Mouse (Mus musculus): ENCODE measurements around the gene 2310034G01Rik.
A peak's percentile ranks its signal among the peaks of the same experiment; 100 is the strongest.

Gene 2310034G01Rik

DNA sequence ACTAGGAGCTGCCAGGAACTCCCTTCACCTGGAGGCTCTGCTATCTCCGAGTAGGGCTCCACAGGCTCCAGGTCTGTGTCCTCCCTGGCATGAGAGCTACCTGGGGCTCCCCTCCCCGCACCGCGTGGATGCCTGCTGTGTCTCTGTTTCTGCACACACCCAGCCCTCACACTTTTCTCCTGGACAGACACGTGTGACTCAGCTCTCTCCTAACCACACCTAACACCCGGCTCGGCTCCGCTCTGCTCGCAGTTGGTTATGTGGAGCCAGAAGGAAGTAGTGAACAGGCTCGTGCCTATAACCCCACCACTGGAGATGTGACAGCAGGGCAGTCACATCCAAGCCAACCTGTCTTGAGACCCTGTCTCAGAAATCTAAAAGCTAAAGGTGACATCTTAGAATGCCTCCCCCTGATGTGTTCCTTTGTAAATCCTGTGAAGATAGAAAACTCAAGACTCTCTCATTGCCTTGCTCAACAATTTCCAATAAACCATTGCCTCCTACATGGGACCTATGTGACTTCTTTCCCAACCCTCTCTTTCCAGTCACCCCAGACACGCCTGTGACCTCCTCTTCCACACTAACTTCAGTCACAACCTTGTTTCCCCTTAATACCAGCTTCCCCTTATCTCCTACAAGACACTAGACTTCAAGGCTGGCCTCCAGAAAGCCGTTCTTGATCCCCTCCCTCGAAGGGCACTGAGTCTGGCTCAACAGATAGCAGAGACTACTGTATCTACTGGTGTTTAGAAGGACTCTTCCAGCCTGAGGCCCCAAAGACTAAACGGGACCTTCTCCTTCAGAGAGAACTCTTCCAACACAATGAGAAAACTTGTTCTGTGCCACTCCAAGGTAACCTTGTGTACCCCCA, 35.0 kb downstream of the 2310034G01Rik start:
- no peak for DNase-seq (ENCODE audit: low spot score in 2 of 2)

DNA sequence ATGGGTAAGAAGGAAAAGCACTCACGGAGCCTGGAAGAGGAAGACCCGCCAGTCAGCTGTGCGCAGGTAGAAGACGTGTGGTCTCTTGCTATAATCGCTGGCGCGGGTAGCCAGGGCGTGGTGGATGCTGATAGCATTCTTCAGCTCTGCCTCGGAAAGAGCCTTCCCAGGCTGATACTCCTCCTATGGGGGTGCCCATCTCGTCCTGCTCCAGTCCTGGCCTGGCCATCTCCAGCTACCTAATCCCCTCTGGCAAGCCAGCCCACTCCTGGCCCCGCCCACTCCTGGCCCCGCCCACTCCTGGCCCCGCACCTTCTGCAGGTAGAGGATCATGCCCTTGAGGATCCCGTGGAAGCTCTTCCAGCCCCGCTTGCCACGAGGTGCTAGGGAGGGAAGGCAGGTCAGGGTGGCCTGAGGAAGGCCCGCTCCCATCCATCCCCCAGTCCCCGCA, 35.9 kb downstream of the 2310034G01Rik start:
- DNase-seq (ENCODE audit: low spot score in 2 of 2) = no peak

DNA sequence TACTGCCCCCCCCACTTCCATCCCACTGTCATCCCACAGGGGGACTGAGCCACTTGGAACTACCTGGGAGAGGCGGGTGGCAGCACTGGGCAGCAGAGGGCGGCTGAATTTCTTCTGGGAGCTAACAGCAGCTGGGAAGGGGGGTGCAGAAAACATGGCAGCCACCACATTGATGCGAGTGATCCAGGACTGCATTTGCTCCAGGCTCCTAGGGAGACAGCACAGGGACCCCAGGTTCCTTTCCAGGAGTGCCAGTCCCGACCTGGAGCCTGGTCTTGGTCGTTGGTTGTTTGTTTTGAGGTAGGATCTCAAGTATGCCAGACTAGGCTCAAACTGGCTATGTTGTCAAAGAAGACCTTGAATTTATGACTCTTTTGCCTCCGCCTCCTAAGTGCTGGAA, 36.5 kb downstream of the 2310034G01Rik start:
- DNase-seq (ENCODE audit: low spot score in 2 of 2) = no peak

DNA sequence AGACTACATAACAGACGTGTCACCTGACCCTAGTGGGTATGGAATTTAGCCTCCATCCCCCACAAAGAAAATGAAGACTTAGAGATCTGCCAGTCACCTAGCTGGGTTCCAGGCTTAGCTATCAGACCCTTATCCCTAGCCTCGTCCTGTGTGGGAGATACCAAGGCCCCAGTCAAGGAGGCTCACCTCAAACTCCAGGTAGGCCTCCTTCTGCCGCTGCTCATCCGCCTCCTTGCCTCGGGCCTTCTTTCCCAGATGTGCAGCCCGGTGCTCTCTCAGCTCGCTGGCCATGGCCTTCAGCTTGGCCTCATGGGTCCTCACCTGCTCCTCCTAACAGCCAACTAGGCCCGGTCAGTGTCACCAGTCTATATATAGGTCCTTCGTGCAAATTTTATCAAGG, 37.0 kb downstream of the 2310034G01Rik start:
- no peak for DNase-seq (ENCODE audit: low spot score in 2 of 2)

DNA sequence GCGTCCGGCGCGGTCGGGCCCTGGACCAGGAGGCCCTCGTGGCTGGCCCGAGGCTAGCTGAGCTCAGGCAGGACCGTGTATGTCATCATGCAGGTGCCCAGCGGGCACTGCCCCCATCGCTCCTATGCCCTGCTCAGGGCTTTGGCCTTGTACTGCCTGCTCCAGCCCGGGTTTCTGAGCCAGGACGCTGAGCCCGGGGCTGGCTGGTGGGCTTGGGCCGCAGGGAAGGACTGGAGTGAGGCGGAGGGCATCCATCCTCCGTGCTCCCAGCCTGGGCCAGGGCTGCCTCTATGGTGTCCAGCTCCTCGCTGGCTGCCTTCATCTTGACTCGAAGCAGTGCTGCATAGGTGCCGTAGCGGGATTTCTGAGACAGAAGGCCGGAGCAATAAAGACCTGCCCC, 37.5 kb downstream of the 2310034G01Rik start:
- no peak for DNase-seq (ENCODE audit: low spot score in 2 of 2)

DNA sequence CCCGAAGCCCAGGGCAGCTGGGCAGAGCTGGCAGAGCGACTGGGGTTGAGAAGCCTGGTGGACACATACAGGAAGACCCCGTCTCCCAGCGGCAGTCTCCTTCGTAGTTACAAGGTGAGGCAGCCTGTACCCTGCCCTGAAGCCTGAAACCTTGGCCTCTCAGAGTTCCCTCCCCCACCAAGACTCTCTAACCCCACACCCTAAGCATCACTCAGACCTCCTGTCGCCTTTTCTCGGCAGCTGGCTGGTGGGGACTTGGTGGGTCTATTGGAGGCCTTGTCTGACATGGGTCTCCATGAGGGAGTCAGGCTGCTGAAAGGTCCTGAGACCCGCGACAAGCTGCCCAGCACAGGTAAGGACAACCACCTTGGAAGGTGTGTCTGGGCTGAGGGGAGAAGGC, 38.8 kb downstream of the 2310034G01Rik start:
- no peak for DNase-seq (ENCODE audit: low spot score in 2 of 2)

DNA sequence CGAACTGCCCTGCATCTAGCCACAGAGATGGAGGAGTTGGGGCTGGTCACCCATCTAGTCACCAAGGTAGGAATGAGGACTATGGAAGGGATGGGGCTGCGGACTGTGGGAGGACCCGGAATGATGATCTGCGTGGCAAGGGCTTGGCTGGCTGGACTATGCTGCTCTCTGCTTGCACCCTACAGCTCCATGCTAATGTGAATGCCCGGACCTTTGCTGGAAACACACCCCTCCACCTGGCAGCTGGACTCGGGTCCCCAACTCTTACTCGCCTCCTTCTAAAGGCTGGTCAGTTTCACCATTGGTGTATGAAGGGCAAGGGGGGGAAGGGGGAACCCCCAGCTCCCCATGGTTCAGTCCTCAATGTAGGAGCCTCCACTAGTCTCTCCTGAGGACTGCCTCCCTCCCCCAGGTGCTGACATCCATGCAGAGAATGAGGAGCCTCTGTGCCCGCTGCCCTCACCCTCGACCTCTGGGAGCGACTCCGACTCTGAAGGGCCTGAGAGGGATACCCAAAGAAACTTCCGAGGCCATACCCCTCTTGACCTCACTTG, 39.7 kb downstream of the 2310034G01Rik start:
- DNase-seq (ENCODE audit: low spot score in 2 of 2) = no peak

DNA sequence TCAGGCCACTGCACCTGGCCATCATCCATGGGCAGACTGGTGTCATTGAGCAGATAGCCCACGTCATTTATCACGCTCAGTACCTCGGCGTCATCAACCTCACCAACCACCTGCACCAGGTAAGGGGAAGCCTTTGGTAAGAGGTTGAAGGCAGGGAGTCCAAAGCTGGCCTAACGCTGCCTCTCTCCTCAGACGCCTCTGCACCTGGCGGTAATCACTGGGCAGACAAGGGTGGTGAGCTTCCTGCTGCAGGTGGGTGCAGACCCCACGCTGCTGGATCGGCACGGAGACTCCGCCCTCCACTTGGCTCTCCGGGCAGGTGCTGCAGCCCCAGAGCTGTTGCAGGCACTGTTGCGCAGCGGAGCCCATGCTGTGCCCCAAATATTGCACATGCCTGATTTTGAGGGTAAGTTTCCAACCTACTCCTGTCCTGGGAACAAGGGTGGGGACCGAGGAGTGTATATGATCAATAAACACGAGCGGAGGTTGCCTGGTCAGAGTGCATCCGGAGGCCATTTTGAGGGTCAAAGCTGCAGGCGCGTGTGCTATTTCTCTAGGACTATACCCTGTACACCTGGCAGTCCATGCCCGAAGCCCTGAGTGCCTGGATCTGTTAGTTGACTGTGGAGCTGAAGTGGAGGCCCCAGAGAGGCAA, 40.3 kb downstream of the 2310034G01Rik start:
- no peak for DNase-seq (ENCODE audit: low spot score in 2 of 2)

DNA sequence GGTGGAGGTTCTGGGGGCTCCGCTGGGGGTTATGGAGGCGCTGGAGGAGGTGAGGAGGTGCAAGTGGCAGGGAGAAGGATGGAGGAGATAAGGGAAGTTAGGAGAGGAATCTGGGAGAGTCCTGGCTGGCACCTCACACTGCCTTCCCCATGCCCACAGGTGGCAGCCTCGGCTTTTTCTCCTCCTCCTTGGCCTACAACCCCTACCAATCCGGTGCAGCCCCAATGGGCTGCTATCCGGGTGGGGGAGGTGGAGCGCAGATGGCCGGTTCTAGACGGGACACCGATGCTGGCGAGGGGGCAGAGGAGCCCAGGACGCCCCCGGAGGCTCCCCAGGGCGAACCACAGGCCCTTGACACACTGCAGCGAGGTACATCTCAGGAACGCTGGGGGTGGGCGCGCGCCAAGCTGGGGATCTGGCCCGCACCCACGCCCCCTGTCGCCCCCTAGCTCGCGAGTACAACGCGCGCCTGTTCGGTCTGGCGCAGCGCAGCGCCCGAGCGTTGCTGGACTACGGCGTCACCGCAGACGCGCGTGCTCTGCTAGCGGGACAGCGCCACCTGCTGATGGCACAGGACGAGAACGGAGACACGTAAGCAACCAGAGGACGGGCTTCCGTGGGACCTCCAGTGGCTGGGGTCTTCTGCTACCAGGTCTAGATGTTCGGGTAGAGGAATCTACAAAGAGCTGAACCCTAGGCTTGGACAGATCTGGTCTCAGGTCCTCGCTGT, 41.2 kb downstream of the 2310034G01Rik start:
- DNase-seq (ENCODE audit: low spot score in 2 of 2) = peak; percentile 61 to 80

DNA sequence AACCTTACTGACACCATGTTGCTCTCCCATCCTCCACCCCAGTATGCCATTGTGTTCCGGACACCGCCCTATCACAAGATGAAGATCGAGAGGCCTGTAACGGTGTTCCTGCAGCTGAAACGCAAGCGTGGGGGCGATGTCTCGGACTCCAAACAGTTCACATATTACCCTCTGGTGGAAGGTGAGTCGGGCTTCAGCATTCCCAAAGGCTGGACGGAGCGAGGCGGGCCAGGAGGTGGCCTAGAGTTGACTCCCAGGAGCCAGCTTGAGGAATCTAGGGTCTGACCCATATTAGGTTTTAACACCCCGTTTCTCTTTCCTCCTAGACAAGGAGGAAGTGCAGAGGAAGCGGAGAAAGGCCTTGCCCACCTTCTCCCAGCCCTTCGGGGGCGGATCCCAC, 41.8 kb downstream of the 2310034G01Rik start:
- DNase-seq (ENCODE audit: low spot score in 2 of 2) = no peak

DNA sequence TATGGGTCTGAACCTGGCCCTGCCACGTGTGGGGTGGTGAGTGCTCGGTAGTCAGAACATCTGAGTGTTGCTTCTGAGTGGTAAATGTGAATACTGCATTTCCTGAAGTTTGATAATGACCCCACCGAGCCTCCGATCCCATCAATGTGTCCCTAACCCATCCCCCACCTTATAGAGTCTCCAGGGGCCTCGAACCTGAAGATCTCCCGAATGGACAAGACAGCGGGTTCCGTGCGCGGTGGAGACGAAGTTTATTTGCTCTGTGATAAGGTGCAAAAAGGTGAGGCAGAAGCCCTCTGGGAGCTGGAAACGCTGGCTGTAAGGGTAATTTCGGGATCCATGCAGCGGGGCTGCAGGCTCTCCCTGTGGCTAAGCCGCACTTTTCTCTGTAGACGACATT, 42.3 kb downstream of the 2310034G01Rik start:
- no peak for DNase-seq (ENCODE audit: low spot score in 2 of 2)

DNA sequence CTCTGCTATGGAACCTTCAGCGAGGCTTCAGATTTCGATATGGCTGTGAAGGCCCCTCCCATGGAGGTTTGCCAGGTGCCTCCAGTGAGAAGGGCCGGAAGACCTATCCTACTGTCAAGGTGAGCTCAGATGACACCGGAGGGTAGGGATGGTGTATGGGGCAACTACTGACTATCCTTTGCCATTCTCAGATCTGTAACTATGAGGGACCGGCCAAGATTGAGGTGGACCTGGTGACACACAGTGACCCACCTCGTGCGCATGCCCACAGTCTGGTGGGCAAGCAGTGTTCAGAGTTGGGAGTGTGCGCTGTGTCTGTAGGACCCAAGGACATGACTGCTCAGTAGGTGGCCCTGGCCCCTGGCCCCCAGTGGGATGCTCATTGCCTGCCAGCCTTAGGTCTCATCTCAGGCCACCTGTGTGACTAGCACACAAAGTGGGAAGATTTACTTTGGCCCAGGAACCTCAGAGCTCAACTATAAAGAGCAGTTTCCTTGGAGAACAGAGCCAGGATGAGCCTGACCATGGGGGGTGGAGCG, 43.3 kb downstream of the 2310034G01Rik start:
- DNase-seq (ENCODE audit: low spot score in 2 of 2) = no peak

DNA sequence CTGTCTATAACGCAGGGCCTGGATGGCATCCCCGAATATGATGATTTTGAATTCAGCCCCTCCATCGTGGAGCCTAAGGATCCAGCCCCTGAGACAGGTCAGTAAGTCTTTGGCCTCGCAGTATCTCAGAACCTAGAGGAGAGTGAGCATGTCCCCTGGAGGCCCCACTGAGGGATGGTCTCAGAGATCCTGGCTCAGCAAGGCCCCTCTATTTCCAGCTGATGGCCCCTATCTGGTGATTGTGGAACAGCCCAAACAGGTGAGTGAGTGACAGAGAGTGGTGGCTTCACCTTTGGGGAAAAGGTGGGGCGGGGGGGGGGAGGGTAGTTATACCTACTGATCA, 43.9 kb downstream of the 2310034G01Rik start:
- DNase-seq (ENCODE audit: low spot score in 2 of 2) = no peak

DNA sequence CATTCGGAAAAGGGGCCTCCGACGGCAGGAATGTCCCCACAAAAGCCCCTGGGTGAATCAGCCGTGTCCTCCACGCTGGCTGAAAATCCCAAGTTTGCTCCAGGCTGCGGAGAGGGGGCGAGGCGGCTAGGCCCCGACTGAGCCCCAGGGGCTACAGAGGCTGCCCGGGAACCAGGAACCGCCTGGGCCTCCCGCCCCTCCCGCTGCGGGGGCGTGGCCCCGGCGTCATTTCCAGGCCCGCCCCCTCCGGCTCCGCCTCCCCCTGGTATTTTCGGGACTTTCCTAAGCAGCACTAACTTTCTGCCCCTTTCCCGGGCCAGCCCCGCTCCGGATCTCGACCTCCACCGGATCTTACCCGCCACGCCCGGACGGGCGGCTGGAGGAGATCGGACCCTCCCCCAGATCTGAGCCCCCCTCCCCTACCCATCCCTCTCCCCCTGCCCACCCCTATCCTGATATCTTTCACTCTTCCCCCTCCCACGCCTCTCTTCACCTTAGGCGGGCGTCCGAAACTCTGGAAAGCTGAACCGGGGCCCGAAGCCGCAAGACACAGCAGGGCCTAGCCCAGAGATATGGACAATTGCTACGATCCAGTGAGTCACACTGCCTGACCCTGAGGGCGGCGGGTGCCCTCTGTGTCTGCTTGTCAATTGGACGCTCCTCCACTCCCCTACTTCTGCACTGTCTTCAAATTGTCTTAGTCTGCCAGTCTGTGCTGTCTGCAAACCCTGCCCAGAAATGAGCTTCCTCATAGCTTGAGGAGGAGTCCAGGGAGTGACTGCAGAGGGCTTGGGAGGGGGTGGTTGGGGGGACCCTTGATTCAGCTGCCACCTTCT, 44.5 kb downstream of the 2310034G01Rik start:
- DNase-seq (ENCODE audit: low spot score in 2 of 2) = peak; percentile 84 to 87

DNA sequence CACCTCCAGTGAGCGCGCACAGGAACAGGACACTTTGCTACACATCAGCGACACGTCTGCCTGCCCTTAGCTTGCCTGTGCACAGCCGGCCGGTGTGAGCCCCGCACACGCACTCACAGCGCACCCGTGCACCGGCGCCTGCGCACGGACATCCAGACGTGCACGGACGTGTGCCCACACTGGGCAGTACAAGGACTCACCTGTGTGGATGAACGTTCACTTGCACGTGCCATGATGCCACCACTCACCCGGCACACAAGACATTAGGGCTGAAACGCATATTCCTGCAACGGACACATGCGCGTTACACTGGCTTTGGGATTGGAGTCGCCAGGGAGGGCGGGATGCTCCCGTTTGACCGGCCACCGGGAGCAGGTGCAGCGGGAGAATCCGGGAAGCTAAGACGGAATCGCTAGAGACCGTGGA, 45.2 kb downstream of the 2310034G01Rik start:
- peak in 1 of 2 experiments; percentile 58 for DNase-seq (ENCODE audit: low spot score in 2 of 2)

DNA sequence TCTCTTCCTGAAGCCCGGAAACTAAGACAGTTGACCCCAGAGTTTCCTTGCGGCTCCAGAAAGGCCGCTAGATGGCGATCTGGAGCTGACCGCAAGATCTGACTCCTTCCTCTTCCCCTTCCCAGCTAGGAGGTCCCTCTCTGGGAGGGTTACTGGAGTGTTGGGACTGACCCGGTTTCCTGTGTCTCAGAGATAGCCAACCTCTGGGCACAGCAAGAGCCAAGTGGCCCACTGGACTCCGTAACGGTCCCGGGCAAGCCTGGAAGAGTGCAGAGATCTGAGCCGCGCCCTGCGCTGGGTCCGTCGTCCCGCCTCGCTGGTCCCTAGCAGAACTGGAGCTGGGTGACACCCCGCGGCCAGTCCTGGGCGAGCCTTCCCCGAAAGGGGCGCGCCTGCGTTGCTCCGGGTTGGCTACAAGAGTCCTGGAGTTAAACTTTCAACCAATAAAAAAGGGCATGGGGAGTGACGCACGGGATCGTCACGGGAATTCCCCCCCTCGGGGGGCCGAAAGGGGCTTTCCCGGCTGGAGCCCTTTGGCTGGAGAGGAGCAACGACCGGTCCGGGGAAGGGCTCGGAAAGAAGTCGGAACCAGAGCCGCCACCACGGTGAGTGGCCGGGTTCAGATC, 45.8 kb downstream of the 2310034G01Rik start, which contains the start of gene Nfkb2:
Gene Nfkb2, plus strand, starts transcription at position 105 of the 626 bp plus-strand sequence.
- DNase-seq (ENCODE audit: low spot score in 2 of 2) = peak; percentile 88 to 94

DNA sequence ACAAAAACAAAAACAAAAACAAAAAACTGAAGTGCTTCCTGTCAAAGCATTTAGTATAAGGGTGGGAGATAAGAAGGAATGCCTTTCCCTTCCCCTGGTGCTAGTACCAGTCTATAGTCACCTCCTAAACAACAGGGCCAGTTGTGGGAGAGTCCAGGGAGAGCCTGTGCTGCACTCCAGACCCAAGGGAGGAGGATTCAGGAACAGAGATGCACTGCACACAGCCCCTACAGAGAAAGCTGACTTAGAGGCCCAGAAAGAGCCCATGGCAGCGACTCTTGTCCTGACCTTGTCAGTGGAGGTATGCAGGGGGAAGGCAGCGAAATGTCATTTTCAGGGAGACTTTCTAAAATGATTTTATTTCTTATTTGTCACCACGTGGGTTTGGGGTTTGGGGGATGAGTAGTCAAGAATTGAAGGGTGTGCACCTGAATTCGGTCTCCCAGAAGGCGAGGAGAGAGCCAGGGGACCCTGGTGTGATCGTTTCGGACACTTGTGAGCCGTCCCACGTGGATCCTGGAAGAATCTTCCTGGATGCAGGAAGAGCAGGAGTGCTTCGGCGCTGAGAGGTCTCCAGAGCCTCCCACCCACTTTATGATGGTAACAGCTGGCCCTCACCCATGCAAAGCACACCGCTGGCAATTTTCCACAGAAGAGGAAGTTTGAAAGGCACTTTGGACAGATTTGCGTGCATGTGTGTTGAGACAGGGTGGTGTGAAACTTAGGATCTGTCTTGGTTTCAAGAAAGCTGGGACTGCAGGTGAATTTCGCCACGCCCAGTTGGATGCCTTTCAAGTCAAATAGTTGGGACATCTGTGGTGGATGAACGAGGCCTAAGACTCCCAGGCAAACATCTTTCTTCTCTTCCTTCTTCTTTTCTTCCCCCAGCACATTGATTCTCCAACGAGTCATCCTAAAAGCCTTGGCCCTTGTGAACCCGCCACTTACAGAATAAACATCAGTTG, 46.6 kb downstream of the 2310034G01Rik start:
- DNase-seq (ENCODE audit: low spot score in 2 of 2) = no peak

DNA sequence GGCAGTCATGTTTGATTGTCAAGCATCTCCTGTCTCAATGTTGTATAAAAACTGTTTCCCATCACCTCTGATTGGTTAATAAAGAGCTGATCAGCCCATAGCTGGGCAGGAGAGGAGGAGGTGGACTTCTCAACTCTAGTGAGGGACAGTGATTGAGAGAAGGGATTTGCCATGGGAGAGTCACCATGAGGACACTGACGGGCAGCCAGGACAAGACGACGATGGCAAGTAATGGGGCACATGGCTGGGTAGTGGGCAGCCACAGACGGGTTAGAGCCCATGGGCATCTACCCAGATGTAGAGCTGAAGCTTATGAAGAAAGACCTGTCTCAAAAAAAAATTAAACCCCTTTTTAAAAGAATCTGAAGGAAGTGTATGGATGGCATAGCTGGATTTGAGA, 47.6 kb downstream of the 2310034G01Rik start:
- no peak for DNase-seq (ENCODE audit: low spot score in 2 of 2)

All from urinary bladder, adult 18-20 months (tissue).